Mouse (Mus musculus) yolk sac, embryonic 10.5 days (tissue): Measurements from ENCODE around the gene Adgrf5.
"Not testable (repeated sequence)": the region's sequence is repeated elsewhere in the genome, so short reads cannot be mapped to it uniquely, and the experiment has no call there.

Experiments
- DNase-seq: peaks from one replicate; pipeline ENCODE4 v3.0.0-alpha.2; 2017; ENCODE audit warnings: low spot score

Gene Adgrf5

GRCm38 (mm10) chr17:43359826-43360619, at the start of gene Adgrf5:
Gene Adgrf5, plus strand, starts transcription at chr17:43360451.
- no peak for DNase-seq

DNA sequence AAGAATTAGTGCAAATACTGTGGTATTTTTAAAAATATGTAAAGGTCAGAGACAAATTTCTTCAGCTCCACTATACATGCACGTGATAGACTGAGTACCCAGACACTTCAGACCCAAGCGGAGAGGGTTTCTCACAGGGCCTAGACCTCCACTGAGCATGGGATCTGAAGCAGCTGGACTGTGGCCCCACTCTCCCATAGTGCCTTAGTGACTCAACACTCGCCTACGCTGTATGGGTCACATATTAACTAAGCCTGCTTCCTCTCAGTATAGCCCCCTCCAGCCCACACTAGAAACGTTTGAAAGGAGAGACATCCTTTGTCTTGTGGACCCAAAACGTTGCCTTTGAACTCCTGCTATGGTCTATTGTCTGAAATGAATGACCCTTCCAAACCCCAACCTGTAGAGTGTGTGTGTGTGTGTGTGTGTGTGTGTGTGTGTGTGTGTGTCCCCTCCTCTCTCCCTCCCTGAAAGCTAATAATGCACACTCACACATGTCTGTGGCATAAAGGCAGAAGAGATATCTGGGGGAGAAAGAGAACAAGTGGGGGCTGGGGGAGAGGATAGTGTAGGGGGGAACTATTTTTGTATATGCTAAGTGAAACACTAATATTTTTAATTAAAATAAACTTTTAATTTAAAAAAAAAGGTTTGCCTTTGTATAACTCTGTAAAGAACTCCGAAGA, 34.1 kb upstream of the Adgrf5 start:
- DNase-seq: peak; percentile 61

- peak; percentile 77 for DNase-seq
Observed at GRCm38 (mm10) chr17:43326726-43327700, 33.2 kb upstream of the Adgrf5 start.

- DNase-seq: peak; percentile 50
Observed at GRCm38 (mm10) chr17:43327810-43328209, 32.4 kb upstream of the Adgrf5 start.

DNA sequence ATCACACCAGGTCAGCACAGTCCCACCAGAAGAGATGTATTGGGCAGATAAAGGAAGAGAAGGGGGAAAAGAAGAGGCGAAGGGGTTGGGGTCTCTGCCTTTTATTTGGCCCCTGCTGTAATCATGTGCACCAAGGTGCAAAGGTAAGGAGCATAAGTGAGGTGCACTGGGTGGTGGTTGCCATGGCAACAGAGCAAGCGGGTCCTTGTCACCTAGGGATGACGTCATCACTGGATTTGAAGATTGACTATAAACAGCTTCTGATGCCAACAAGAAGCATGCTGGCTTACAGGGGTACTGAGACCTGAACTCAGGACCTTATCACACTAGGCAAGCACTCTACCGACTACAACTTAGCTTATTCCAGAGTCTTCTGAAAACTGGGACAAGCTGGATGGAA, 31.0 kb upstream of the Adgrf5 start:
- DNase-seq: no peak

DNA sequence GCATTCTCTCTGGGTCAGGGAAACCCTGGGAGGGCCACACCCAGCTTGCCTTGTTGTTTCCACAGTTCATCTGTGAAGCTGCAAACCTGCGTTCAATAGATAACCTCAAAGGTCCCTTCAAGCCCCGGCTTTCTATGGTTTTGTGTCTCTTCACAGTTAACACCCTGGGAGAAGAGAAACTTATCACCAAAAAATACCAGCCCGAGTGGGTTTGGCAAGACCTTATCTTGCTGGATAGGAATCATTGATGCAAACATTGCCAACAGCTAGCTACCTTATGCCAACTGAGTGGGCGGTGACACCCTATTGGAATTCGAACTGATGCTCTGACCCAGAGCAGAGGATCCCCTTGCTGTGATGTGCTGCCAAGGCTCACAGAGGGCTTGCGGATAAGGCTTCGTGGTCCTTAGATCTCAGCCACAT, 30.5 kb upstream of the Adgrf5 start:
- no peak for DNase-seq

- DNase-seq: no peak
Observed at GRCm38 (mm10) chr17:43332686-43333085, 27.6 kb upstream of the Adgrf5 start.

- DNase-seq: no peak
Observed at GRCm38 (mm10) chr17:43334074-43334473, 26.2 kb upstream of the Adgrf5 start.

GRCm38 (mm10) chr17:43337643-43338042, 22.6 kb upstream of the Adgrf5 start:
- no peak for DNase-seq

DNA sequence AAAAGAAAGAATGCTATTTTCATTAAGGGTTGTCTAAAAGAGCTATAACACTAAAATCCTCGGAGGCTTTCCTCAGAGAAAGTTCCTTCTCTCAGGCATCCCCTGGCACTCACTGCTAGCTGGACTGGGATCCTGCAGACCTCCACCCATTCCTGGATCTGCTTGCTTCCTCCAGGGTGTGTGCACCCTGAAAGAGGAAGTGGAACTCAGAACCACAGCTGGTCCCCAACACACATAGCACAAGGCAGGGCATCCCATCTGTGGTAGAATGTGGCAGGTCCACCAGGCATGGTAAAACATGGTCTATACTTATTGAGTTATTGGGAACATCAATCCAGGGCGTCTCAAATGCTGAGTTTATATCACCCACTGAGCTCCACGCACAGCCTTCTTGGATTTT, 22.0 kb upstream of the Adgrf5 start:
- no peak for DNase-seq

GRCm38 (mm10) chr17:43346499-43346898, 13.8 kb upstream of the Adgrf5 start:
- not testable (repeated sequence) for DNase-seq

- DNase-seq: no peak
Observed at GRCm38 (mm10) chr17:43357902-43358539, 2.2 kb upstream of the Adgrf5 start.

DNA sequence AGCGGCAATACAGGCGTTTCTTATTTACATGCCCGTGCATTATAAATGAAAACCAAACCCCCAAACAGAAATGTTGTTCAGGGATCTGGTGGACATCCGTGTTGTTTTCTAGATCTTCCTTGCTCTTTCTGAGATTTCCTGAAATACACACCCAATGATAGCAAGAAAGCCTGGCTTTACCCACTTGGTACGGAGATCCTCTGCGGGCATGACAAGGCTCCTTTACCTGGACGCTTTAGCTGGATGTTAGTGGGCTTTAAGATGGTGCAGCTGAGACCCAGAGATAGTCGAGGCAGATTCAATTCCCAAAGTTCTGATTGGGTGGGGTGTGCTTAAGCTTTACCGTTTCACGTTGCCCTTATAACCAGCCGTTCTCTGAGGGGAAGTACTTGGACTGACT, 770 bp downstream of the Adgrf5 start:
- no peak for DNase-seq

DNA sequence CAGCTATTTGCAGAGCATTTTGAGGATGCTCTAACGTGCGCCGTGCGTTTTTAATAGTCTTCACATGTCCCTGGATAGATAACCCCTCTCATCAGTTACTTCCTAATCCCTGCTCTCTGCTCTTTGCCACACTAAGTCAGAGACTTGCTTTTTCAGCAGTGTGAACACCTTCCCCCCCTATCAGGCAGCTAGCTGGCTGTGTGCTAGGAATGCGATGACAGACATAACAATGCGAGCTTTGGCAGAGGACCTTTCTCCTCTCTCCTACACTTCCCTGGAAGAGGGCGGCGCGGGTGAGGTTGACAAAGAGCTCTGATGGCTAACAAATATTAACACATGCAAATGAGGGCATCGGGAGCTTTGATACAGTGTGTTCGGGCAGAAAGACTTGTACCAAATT, 2.1 kb downstream of the Adgrf5 start:
- DNase-seq: peak; percentile 50

DNA sequence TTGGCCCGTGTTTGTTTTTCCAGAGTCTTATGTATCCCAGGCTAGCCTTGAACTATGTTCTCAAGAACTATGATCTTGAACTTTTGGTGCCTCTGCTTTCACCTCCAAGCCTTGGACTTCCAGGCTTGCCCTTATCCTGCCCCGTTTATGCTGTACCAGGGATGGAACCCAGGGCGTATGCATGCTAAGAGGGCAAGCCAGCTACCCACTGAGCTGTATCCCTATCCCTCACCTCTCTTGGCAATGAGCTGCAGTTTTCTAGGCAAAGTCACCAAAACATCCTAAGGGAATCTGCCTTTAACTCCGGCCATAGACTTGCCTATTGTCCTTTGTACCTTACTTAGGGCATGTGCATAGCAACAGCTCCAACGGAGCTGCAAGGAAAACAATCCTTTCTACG, 2.6 kb downstream of the Adgrf5 start:
- DNase-seq: no peak

GRCm38 (mm10) chr17:43363921-43364320, 3.7 kb downstream of the Adgrf5 start:
- no peak for DNase-seq

GRCm38 (mm10) chr17:43365297-43365696, 5.0 kb downstream of the Adgrf5 start:
- no peak for DNase-seq

DNA sequence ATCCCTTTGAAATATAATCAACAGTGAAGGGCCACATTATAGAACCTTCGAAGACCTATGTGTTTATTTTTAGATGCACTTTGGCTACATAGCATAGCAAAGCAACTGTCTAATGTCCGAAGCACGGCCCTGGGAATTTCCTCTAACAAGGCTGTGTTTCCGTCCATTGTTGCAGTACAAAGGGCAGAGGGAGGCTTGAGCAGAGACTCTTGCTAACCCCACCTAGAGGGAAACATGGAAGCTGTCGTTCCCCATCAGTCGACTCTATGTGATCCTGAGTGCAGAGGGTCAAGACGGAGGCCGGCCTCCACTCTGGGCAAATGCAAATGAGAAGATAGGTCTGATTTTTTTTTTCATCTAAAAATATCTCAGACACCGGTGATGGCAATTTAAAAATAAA, 6.2 kb downstream of the Adgrf5 start:
- DNase-seq: no peak

DNA sequence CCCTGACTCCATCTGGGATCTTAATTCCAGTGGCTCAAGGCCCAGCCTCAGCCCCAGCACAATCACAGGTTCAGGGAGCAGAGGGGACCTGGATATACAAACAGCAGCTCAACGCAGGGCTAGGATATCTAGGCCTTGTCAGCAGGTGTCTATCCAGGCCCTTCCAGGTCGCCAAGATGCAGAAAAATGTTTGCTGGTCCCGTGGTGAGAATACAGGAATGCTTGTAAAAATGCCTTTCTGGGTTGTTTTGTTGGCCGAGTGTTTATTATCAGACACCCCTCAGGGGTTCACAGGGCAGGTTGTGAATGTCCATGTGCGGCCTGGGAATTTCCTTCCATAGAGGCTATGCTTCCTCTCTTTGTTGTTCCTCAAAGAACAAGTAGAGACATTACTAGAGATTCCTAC, 7.9 kb downstream of the Adgrf5 start:
- no peak for DNase-seq

DNA sequence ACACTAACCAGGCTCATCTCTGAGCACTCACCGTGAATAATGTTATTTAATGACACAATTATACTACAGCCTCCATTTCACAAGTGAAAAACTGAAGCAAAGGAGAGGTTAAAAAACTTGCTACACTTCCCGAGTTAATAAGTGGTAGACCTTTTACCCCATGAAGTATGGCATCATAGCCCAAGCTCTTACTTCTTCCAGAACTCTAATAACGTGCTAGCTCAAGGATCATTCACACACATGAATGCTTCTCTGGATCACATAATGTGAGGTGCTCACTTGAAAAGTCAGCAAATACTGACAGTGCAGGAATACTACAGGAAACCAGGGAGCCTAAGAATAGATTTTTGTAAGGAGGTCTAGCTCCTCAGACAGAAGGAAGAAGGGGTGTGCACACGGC, 12.4 kb downstream of the Adgrf5 start:
- DNase-seq: no peak

- DNase-seq: no peak
Observed at GRCm38 (mm10) chr17:43374020-43374419, 13.8 kb downstream of the Adgrf5 start.

GRCm38 (mm10) chr17:43376527-43376926, 16.3 kb downstream of the Adgrf5 start:
- no peak for DNase-seq
